Mouse (Mus musculus) myocyte (in vitro differentiated cells): ENCODE data around the gene Supt6. TPM values are rescaled to one million over a fixed set of nuclear protein-coding genes. Genes with fewer than 3 reads are reported as not detected.
A peak's percentile ranks its signal among the peaks of the same experiment; 100 is the strongest.

Experiments used
- H3K27me3 ChIP-seq: one replicate; pipeline ENCODE4 v1.6.1; 2011; ENCODE audit not compliant: control insufficient read depth, insufficient read depth, insufficient read length
- H3K36me3 ChIP-seq: one replicate; pipeline ENCODE4 v1.6.1; 2011; ENCODE audit not compliant: control insufficient read depth, insufficient read depth
- H3K4me2 ChIP-seq: one replicate; pipeline ENCODE4 v1.6.1; 2011; ENCODE audit warnings: low read depth, control low read depth
- H3K4me3 ChIP-seq: one replicate; pipeline ENCODE4 v1.5.1; 2011; ENCODE audit warnings: mild to moderate bottlenecking, control low read depth, moderate library complexity
- H3K79me2 ChIP-seq: one replicate; pipeline ENCODE4 v1.6.1; 2011; ENCODE audit not compliant: control insufficient read depth, insufficient read depth
- H3ac ChIP-seq: one replicate; pipeline ENCODE4 v1.6.1; 2011; ENCODE audit not compliant: control insufficient read depth, insufficient read length
- CEBPB ChIP-seq: IDR thresholded peaks from 2 replicates; pipeline ENCODE4 v1.6.1; 2011; ENCODE audit warnings: mild to moderate bottlenecking, moderate library complexity; ENCODE audit not compliant: poor library complexity, insufficient read depth, severe bottlenecking
- E2F4 ChIP-seq: IDR thresholded peaks from one replicate; pipeline ENCODE4 v1.6.1; 2011; ENCODE audit warnings: mild to moderate bottlenecking, control low read depth, moderate library complexity; ENCODE audit not compliant: insufficient read depth
- MAX ChIP-seq: IDR thresholded peaks from one replicate; pipeline ENCODE4 v1.6.1; 2011; ENCODE audit warnings: low read depth, mild to moderate bottlenecking, control low read depth
- MYOD1 ChIP-seq, 3 experiments: IDR thresholded peaks; one replicate each; pipeline ENCODE4 v1.6.1; 2011; ENCODE audit warnings: control low read depth in 2 of 3, low read depth in 2 of 3, mild to moderate bottlenecking in 2 of 3, moderate library complexity in 1 of 3; ENCODE audit not compliant: insufficient read length in 2 of 3, control insufficient read depth in 1 of 3
- MYOG ChIP-seq, 3 experiments: IDR thresholded peaks; one replicate each; pipeline ENCODE4 v1.6.1; 2011; ENCODE audit warnings: control low read depth in 2 of 3, low read depth in 2 of 3, mild to moderate bottlenecking in 2 of 3; ENCODE audit not compliant: insufficient read length in 2 of 3, control insufficient read depth in 1 of 3, insufficient read depth in 1 of 3
- POLR2A ChIP-seq: IDR thresholded peaks from one replicate; pipeline ENCODE4 v1.6.1; 2011; ENCODE audit warnings: low read depth, mild to moderate bottlenecking, control low read depth, moderate library complexity; ENCODE audit not compliant: insufficient read length
- POLR2AphosphoS2 ChIP-seq: IDR thresholded peaks from one replicate; pipeline ENCODE4 v1.6.1; 2011; ENCODE audit warnings: low read depth, control low read depth; ENCODE audit not compliant: insufficient read length
- REST ChIP-seq: IDR thresholded peaks from one replicate; pipeline ENCODE4 v1.6.1; 2011; ENCODE audit warnings: mild to moderate bottlenecking, control low read depth, moderate library complexity; ENCODE audit not compliant: insufficient read depth, insufficient read length
- SRF ChIP-seq: IDR thresholded peaks from one replicate; pipeline ENCODE4 v1.6.1; 2011; ENCODE audit warnings: low read depth; ENCODE audit not compliant: control insufficient read depth, insufficient read length
- TCF12 ChIP-seq: IDR thresholded peaks from one replicate; pipeline ENCODE4 v1.6.1; 2011; ENCODE audit warnings: mild to moderate bottlenecking, control low read depth; ENCODE audit not compliant: poor library complexity, insufficient read depth, severe bottlenecking
- TCF3 ChIP-seq: IDR thresholded peaks from one replicate; pipeline ENCODE4 v1.6.1; 2011; ENCODE audit warnings: low read depth, control low read depth; ENCODE audit not compliant: insufficient read length
- USF1 ChIP-seq: IDR thresholded peaks from one replicate; pipeline ENCODE4 v1.6.1; 2011; ENCODE audit warnings: low read depth, mild to moderate bottlenecking, control low read depth, moderate library complexity
- polyA plus RNA-seq: library from polyadenylated mRNA; unstranded; fragments of >200 nt; fragmentation: generic; extraction: Trizol; gene quantifications from one replicate; pipeline ENCODE4 v1.2.1, GENCODE M21; 2012; ENCODE audit warnings: missing spikeins

The Supt6 gene
- polyA plus RNA-seq, 1 experiment = 42.3 TPM

- no peak for TF ChIP-seq POLR2A
- TF ChIP-seq USF1 = no peak
- TF ChIP-seq REST = no peak
- TF ChIP-seq E2F4 = no peak
- no peak for TF ChIP-seq MAX
- no peak for TF ChIP-seq TCF3
- no peak for TF ChIP-seq CEBPB
- no peak for TF ChIP-seq TCF12
- TF ChIP-seq MYOD1 (IDR thresholded peaks at IDR 0.05; ENCODE audit: control insufficient read depth in 1 of 3, insufficient read length in 2 of 3, low read depth in 2 of 3) = no peak
- no peak for TF ChIP-seq POLR2AphosphoS2
- no peak for TF ChIP-seq SRF
- TF ChIP-seq MYOG (IDR thresholded peaks at IDR 0.05; ENCODE audit: control insufficient read depth in 1 of 3, insufficient read depth in 1 of 3, insufficient read length in 2 of 3, low read depth in 2 of 3) = no peak
- no peaks in the 10 kb centered on the region for H3K36me3 ChIP-seq
- H3K4me3 ChIP-seq = no peak overlapping the region
- no peak overlapping the region for H3K4me2 ChIP-seq
- H3K79me2 ChIP-seq = peaks cover 13% of the 10 kb centered on the region
- no peaks in the 10 kb centered on the region for H3K27me3 ChIP-seq
- H3ac ChIP-seq = no peak overlapping the region
Observed at GRCm38 (mm10) chr11:78168541-78169468, 77.0 kb downstream of the Supt6 start.

DNA sequence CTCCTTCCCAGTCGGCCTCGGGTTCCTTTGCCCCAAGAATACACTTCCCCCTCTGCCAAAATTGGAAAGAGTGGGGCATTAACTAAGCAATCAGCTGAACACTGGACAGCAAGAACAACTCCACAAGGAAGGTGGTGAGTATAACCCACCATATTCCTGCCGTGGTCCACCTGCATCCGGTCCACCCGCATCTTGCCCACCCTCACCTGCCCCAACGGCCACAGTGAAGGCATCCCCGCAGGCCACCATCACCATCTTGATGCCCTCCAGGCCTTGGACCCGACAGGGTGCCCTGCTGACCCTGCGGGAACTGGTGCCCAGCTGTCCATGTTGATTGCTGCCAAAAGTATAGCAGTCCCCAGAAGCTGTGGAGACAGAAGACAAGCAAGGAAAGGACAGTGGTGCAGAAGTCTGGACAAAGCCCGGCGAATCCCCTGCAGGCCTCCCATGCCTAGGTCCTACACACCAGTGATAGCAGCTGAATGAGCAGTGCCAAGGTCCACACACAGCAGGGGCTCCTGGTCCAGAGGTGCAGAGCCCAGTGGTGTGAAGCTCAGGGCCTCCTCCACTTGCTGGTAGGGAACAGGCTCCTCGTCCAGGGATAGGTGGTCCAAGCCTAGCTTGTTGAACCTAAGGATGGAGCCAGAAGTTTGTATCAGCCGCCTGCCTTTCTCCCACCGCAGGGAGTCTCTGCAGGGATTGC lies 78.4 kb downstream of the Supt6 start:
- Histone ChIP-seq H3K36me3 (no peaks in the 10 kb centered on the region), H3ac (no peak overlapping the region), H3K4me3 (no peak overlapping the region), H3K4me2 (peak overlapping the region; percentile 99), H3K79me2 (peaks cover 27% of the 10 kb centered on the region), H3K27me3 (no peaks in the 10 kb centered on the region)
- peak in 1 of 3 experiments; percentile 35 for TF ChIP-seq MYOG (IDR thresholded peaks at IDR 0.05; ENCODE audit: control insufficient read depth in 1 of 3, insufficient read depth in 1 of 3, insufficient read length in 2 of 3, low read depth in 2 of 3)
- peak in 1 of 3 experiments; percentile 39 for TF ChIP-seq MYOD1 (IDR thresholded peaks at IDR 0.05; ENCODE audit: control insufficient read depth in 1 of 3, insufficient read length in 2 of 3, low read depth in 2 of 3)
- no peak for TF ChIP-seq TCF3
- no peak for TF ChIP-seq TCF12
- TF ChIP-seq SRF = no peak
- TF ChIP-seq POLR2AphosphoS2 = no peak

- TF ChIP-seq REST = no peak
- no peak for TF ChIP-seq MYOG (IDR thresholded peaks at IDR 0.05; ENCODE audit: control insufficient read depth in 1 of 3, insufficient read depth in 1 of 3, insufficient read length in 2 of 3, low read depth in 2 of 3)
- no peak overlapping the region for H3ac ChIP-seq
Observed at GRCm38 (mm10) chr11:78166640-78167039, 79.1 kb downstream of the Supt6 start.

DNA sequence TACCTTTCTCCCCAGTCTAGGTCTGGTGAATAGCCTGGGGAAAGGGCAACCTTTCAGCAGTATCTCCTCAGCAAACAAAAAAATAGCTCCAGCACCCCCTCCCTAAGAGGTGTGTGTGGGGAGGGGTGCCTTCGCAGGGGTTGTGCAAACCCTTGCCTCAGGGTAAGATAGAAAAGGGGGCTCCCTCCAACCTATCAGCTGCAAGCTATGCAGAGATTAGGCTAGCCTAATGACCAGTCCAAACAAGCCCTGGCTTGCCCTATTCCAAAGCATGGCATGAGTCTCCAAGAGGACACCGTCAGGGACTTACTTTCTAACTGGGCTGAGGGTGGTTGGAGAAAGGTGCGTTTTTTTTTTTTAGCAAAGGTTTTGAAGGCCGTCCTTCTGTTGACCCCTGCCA lies 79.6 kb downstream of the Supt6 start:
- H3ac ChIP-seq = no peak overlapping the region
- no peaks in the 10 kb centered on the region for H3K27me3 ChIP-seq
- H3K4me2 ChIP-seq = peak overlapping the region; percentile 99
- peak overlapping the region; percentile 100 for H3K4me3 ChIP-seq
- H3K79me2 ChIP-seq = peaks cover 39% of the 10 kb centered on the region
- peaks cover 6% of the 10 kb centered on the region for H3K36me3 ChIP-seq
- TF ChIP-seq SRF = no peak
- no peak for TF ChIP-seq E2F4
- no peak for TF ChIP-seq POLR2A
- TF ChIP-seq POLR2AphosphoS2 = no peak
- no peak for TF ChIP-seq CEBPB
- no peak for TF ChIP-seq MYOG (IDR thresholded peaks at IDR 0.05; ENCODE audit: control insufficient read depth in 1 of 3, insufficient read depth in 1 of 3, insufficient read length in 2 of 3, low read depth in 2 of 3)
- no peak for TF ChIP-seq MYOD1 (IDR thresholded peaks at IDR 0.05; ENCODE audit: control insufficient read depth in 1 of 3, insufficient read length in 2 of 3, low read depth in 2 of 3)
- no peak for TF ChIP-seq TCF3
- no peak for TF ChIP-seq USF1
- TF ChIP-seq MAX = no peak
- TF ChIP-seq TCF12 = no peak
- no peak for TF ChIP-seq REST

More at GRCm38 (mm10) chr11:78166640-78167039, 79.1 kb downstream of the Supt6 start:
- Histone ChIP-seq H3K27me3 (no peaks in the 10 kb centered on the region), H3K79me2 (peaks cover 34% of the 10 kb centered on the region), H3K4me3 (peak overlapping the region; percentile 100), H3K36me3 (peaks cover 4% of the 10 kb centered on the region), H3K4me2 (peak overlapping the region; percentile 99)
